Mouse (Mus musculus) limb, embryonic 15.5 days (tissue): ENCODE data around the gene Rad17. TPM values are rescaled to one million over a fixed set of nuclear protein-coding genes. Genes with fewer than 3 reads are reported as not detected.

Source experiments
- ATAC-seq: fragments of 200-750 bp; cut with Nextera tagmentation; 2 replicates; pipeline ENCODE4 v1.8.0; 2017; ENCODE audit warnings: low read depth, moderate TSS enrichment; ENCODE audit not compliant: insufficient number of reproducible peaks, low FRiP score, low TSS enrichment
- H3K27ac ChIP-seq: fragments of 300-500 bp; sonication (generic); 2 replicates; pipeline ENCODE4 v1.5.1; 2015; ENCODE audit warnings: moderate library complexity, mild to moderate bottlenecking, inconsistent platforms
- H3K27me3 ChIP-seq: fragments of 300-500 bp; sonication (generic); 2 replicates; pipeline ENCODE4 v1.6.1; 2015; ENCODE audit warnings: inconsistent platforms
- H3K36me3 ChIP-seq: fragments of 300-500 bp; sonication (generic); 2 replicates; pipeline ENCODE4 v1.6.1; 2015; ENCODE audit warnings: inconsistent platforms
- H3K4me1 ChIP-seq: fragments of 300-500 bp; sonication (generic); 2 replicates; pipeline ENCODE4 v1.6.1; 2015; ENCODE audit warnings: inconsistent platforms
- H3K4me2 ChIP-seq: fragments of 300-500 bp; sonication (generic); 2 replicates; pipeline ENCODE4 v1.6.1; 2015; ENCODE audit warnings: mild to moderate bottlenecking, inconsistent platforms
- H3K4me3 ChIP-seq: fragments of 300-500 bp; sonication (generic); 2 replicates; pipeline ENCODE4 v1.5.1; 2015; ENCODE audit warnings: mild to moderate bottlenecking, inconsistent platforms
- H3K9ac ChIP-seq: fragments of 300-500 bp; sonication (generic); 2 replicates; pipeline ENCODE4 v1.6.1; 2015; ENCODE audit warnings: inconsistent platforms
- H3K9me3 ChIP-seq: fragments of 300-500 bp; sonication (generic); 2 replicates; pipeline ENCODE4 v1.6.1; 2016; ENCODE audit warnings: inconsistent platforms
- WGBS: fragments of 180-500 bp; shearing (Covaris S2); methylation state at CpG from one replicate; pipeline ENCODE4 v1.1.7; 2015; 5-methylcytosine and 5-hydroxymethylcytosine counted together
- polyA plus RNA-seq: library from polyadenylated mRNA; unstranded; fragments of >200 nt; fragmentation: Nextera tagmentation; extraction: Ambion mirVana; gene quantifications from 2 replicates; pipeline ENCODE4 v1.2.1, GENCODE M21; 2015

Gene Rad17
- polyA plus RNA-seq, 1 experiment from 2014 or later = 19.5 TPM

- Histone ChIP-seq H3K4me3 (no peak overlapping the region), H3K27me3 (no peaks in the 10 kb centered on the region), H3K9me3 (no peaks in the 10 kb centered on the region; the same call in 1 of the 2 replicates), H3K4me2 (no peak overlapping the region), H3K9ac (no peak overlapping the region), H3K4me1 (no peaks in the 10 kb centered on the region), H3K27ac (no peak overlapping the region), H3K36me3 (peaks cover 12% of the 10 kb centered on the region; the same call in 1 of the 2 replicates)
- 91% methylated on average over 5 of the region's 5 CpGs for WGBS
- no peak for ATAC-seq
These were observed 7.2 kb upstream of the Rad17 start for GRCm38 (mm10) chr13:100658091-100658490.

GRCm38 (mm10) chr13:100651439-100652186 is 762 bp upstream of the Rad17 start, which contains the start of gene Taf9:
Gene Taf9 (plus strand): TSS chr13:100651579.
- no peaks in the 10 kb centered on the region for H3K27me3 ChIP-seq
- H3K9me3 ChIP-seq = no peaks in the 10 kb centered on the region
- H3K36me3 ChIP-seq = peaks cover 10% of the 10 kb centered on the region; the same call in 1 of the 2 replicates
- WGBS = under 1% methylated on average over 41 of the region's 63 CpGs
- H3K9ac ChIP-seq = peak within 1 kb of the TSS; percentile 90
- H3K27ac ChIP-seq = peak within 1 kb of the TSS; percentile 96
- ATAC-seq = peak; percentile 52
- peak within 1 kb of the TSS; percentile 78 for H3K4me2 ChIP-seq
- H3K4me3 ChIP-seq = peak within 1 kb of the TSS; percentile 96
- peaks cover 10% of the 10 kb centered on the region for H3K4me1 ChIP-seq

GRCm38 (mm10) chr13:100648223-100648622 is 2.6 kb downstream of the Rad17 start:
- ATAC-seq = no peak
- Histone ChIP-seq H3K9ac (no peak overlapping the region), H3K4me1 (peaks cover 10% of the 10 kb centered on the region), H3K9me3 (no peaks in the 10 kb centered on the region), H3K27me3 (no peaks in the 10 kb centered on the region), H3K4me2 (no peak overlapping the region), H3K36me3 (peaks cover 30% of the 10 kb centered on the region), H3K4me3 (no peak overlapping the region), H3K27ac (no peak overlapping the region)
- 92% methylated on average over 8 of the region's 8 CpGs for WGBS

- no peaks in the 10 kb centered on the region for H3K4me1 ChIP-seq
- H3K4me3 ChIP-seq = no peak overlapping the region
- no peak overlapping the region for H3K27ac ChIP-seq
- H3K9me3 ChIP-seq = no peaks in the 10 kb centered on the region
- ATAC-seq = no peak
- H3K9ac ChIP-seq = no peak overlapping the region
- H3K4me2 ChIP-seq = no peak overlapping the region
- no peaks in the 10 kb centered on the region for H3K27me3 ChIP-seq
- 84% methylated on average over 4 of the region's 4 CpGs for WGBS
- H3K36me3 ChIP-seq = peaks cover 63% of the 10 kb centered on the region
These were observed 8.2 kb downstream of the Rad17 start for GRCm38 (mm10) chr13:100642471-100643209.

DNA sequence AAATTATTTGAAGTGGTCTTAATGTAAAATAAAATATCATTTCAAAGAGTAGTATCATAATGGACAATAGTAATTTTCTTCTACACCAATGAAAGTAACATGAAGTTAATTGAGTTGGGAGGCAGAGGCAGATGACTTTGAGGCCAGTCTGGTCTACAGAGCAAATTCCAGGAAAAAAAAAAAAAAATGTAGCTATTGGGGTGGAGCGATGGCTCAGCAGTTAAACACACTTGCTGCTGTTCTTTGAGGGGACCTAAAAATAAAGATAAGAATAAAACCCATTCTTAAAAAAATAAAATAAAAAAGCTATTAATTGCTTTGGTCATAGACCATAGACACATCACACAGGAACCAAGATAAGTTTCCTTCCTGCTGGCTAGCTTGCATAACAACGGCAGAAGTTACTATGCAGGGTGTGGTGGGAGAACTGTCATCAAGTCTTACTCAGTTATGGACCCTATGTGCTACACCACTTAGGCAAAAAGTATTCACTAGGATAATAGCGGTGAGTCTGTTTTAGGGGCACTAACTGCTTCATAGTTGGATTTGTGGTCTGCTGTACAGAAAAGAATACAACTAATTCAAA is 16.7 kb downstream of the Rad17 start:
- 94% methylated on average over 3 of the region's 3 CpGs for WGBS
- H3K4me3 ChIP-seq = no peak overlapping the region
- no peaks in the 10 kb centered on the region for H3K9me3 ChIP-seq
- no peaks in the 10 kb centered on the region for H3K4me1 ChIP-seq
- H3K9ac ChIP-seq = no peak overlapping the region
- peaks cover 59% of the 10 kb centered on the region for H3K36me3 ChIP-seq
- H3K27ac ChIP-seq = no peak overlapping the region
- H3K27me3 ChIP-seq = no peaks in the 10 kb centered on the region
- no peak for ATAC-seq
- no peak overlapping the region for H3K4me2 ChIP-seq

GRCm38 (mm10) chr13:100622241-100622640 is 28.6 kb downstream of the Rad17 start:
- 84% methylated on average over 4 of the region's 4 CpGs for WGBS
- H3K27ac ChIP-seq = no peak overlapping the region
- no peak overlapping the region for H3K4me2 ChIP-seq
- no peaks in the 10 kb centered on the region for H3K4me1 ChIP-seq
- ATAC-seq = no peak
- H3K4me3 ChIP-seq = no peak overlapping the region
- no peak overlapping the region for H3K9ac ChIP-seq
- H3K9me3 ChIP-seq = no peaks in the 10 kb centered on the region
- peaks cover 66% of the 10 kb centered on the region for H3K36me3 ChIP-seq
- H3K27me3 ChIP-seq = 0 out of 2 replicates have a peak, but pooled peaks cover 5% of the 10 kb centered on the region

DNA sequence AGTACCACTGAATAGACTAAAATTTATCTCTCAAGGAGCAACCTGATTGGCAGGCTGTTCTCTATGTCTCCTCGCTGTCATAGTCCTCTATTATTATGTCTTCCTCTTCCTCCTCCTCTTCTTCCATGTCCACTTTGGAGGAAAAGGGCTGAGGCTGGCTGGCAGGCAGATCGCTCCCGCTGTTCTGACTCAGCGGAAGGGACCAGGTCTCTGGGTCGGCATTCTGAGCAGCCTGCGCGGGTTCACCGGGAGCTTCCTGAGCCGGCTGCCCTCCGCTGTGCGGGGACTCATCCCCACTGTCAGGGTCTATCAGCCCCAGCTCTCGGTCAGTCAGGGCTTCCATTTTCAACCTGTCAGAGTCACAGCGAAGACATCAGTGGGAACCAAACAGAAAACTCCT is 33.3 kb downstream of the Rad17 start:
- Histone ChIP-seq H3K9ac (no peak overlapping the region), H3K4me2 (no peak overlapping the region), H3K36me3 (peaks cover 35% of the 10 kb centered on the region), H3K4me3 (no peak overlapping the region), H3K27ac (no peak overlapping the region), H3K27me3 (peaks cover 16% of the 10 kb centered on the region), H3K4me1 (peaks cover 9% of the 10 kb centered on the region; the same call in 1 of the 2 replicates), H3K9me3 (no peaks in the 10 kb centered on the region)
- WGBS = 81% methylated on average over 13 of the region's 13 CpGs
- ATAC-seq = no peak

GRCm38 (mm10) chr13:100616181-100617087 is 34.4 kb downstream of the Rad17 start, which contains the start of gene Marveld2:
Gene Marveld2 (minus strand): TSS chr13:100616971.
- Histone ChIP-seq H3K36me3 (peaks cover 30% of the 10 kb centered on the region), H3K27ac (no peak within 1 kb of the TSS), H3K4me2 (peak within 1 kb of the TSS; percentile 87), H3K4me3 (peak within 1 kb of the TSS; percentile 53), H3K9ac (peak within 1 kb of the TSS; percentile 27; the same call in 1 of the 2 replicates), H3K27me3 (peaks cover 16% of the 10 kb centered on the region), H3K9me3 (no peaks in the 10 kb centered on the region), H3K4me1 (peaks cover 9% of the 10 kb centered on the region; the same call in 1 of the 2 replicates)
- WGBS = 3% methylated on average over 47 of the region's 77 CpGs
- ATAC-seq = no peak

DNA sequence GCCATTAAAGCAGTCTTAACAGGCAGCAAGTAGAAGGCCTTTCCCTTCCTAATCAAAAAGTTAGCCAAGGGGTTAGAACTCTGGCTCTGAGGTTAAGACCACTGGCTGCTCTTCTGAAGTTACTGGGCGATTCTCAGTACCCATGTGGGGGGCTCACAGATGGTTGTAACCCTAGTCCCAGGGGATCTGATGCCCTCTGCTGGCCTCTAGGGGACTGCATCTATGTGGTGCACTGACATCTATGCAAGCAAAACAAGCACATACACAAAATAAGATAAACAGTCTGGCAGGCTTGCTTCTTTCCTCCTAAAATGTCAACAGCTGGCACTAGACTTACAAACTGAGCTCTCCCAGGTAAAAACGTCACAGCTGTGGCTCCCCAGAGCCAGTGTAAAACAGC is 37.9 kb downstream of the Rad17 start:
- WGBS = 52% methylated on average over 2 of the region's 2 CpGs
- H3K9me3 ChIP-seq = no peaks in the 10 kb centered on the region
- ATAC-seq = no peak
- peaks cover 16% of the 10 kb centered on the region for H3K27me3 ChIP-seq
- H3K27ac ChIP-seq = no peak overlapping the region
- no peak overlapping the region for H3K4me3 ChIP-seq
- peaks cover 12% of the 10 kb centered on the region for H3K36me3 ChIP-seq
- H3K4me2 ChIP-seq = no peak overlapping the region
- peaks cover 9% of the 10 kb centered on the region; the same call in 1 of the 2 replicates for H3K4me1 ChIP-seq
- no peak overlapping the region for H3K9ac ChIP-seq

DNA sequence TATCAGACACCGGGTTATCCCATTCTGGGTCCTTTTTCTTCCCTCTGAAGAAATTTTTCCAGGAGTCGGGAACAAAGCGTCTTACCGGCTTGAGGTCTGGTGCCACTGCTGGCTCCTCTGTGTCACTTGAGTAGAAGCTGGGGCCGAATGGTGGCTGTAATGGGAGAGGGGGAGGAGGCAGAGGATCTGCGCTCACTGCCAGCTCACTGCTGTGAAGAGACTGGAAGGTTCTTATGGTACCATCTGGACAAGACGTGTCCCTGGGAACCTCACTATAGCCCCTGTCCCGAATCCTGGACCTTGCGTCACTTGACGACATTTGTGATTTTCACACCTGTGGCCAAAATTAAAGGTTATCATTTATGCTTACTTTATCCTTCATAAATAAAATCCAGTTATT is 38.6 kb downstream of the Rad17 start:
- no peak overlapping the region for H3K4me3 ChIP-seq
- ATAC-seq = no peak
- no peak overlapping the region for H3K9ac ChIP-seq

DNA sequence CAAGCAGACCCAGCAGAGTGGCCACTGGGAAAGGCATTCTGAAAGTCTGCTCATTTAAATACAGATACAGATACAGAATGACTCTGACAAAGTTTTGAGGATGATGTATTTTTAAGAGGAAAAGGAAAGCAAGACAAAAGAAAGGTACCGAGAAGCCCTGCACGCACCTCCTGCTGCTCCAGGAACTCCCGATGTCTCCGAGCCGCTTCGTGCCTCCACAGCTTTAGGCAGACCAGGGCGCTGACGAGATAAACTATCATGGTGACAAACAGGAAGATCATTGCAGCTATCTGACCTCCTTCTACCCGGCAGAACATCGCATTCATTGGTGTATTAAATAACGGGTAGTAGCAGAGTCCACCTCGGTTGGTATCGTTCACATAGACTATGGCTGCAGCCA is 39.6 kb downstream of the Rad17 start:
- no peak overlapping the region for H3K4me3 ChIP-seq
- no peak overlapping the region for H3K4me2 ChIP-seq
- H3K9me3 ChIP-seq = no peaks in the 10 kb centered on the region
- H3K9ac ChIP-seq = no peak overlapping the region
- WGBS = 91% methylated on average over 13 of the region's 13 CpGs
- ATAC-seq = no peak
- peaks cover 4% of the 10 kb centered on the region; the same call in 1 of the 2 replicates for H3K27me3 ChIP-seq
- peaks cover 5% of the 10 kb centered on the region; the same call in 1 of the 2 replicates for H3K36me3 ChIP-seq
- peaks cover 2% of the 10 kb centered on the region; the same call in 1 of the 2 replicates for H3K4me1 ChIP-seq
- H3K27ac ChIP-seq = no peak overlapping the region

More for the DNA sequence above, 38.6 kb downstream of the Rad17 start:
- 92% methylated on average over 10 of the region's 10 CpGs for WGBS
- peaks cover 11% of the 10 kb centered on the region for H3K27me3 ChIP-seq
- no peaks in the 10 kb centered on the region for H3K9me3 ChIP-seq
- H3K36me3 ChIP-seq = peaks cover 5% of the 10 kb centered on the region
- no peak overlapping the region for H3K4me2 ChIP-seq
- H3K4me1 ChIP-seq = peaks cover 9% of the 10 kb centered on the region; the same call in 1 of the 2 replicates
- H3K27ac ChIP-seq = no peak overlapping the region
